Mouse (Mus musculus) heart, embryonic 10.5 days (tissue): Measurements from ENCODE around the gene Tmem41a. TPM values are rescaled to one million over a fixed set of nuclear protein-coding genes. Genes with fewer than 3 reads are reported as not detected.
A peak's percentile ranks its signal among the peaks of the same experiment; 100 is the strongest.
"Not testable (repeated sequence)": the region's sequence is repeated elsewhere in the genome, so short reads cannot be mapped to it uniquely, and the experiment has no call there.

Experiments used
- DNase-seq: peaks from one replicate; pipeline ENCODE4 v3.0.0-alpha.2; 2017; ENCODE audit warnings: low spot score
- H3K27ac ChIP-seq: fragments of 300-500 bp; sonication (generic); 2 replicates; pipeline ENCODE4 v1.5.1; 2016; ENCODE audit warnings: mild to moderate bottlenecking
- H3K27me3 ChIP-seq: fragments of 300-500 bp; sonication (generic); 2 replicates; pipeline ENCODE4 v1.6.1; 2016; ENCODE audit warnings: mild to moderate bottlenecking; ENCODE audit not compliant: poor library complexity, insufficient read depth, severe bottlenecking
- H3K36me3 ChIP-seq: fragments of 300-500 bp; sonication (generic); 2 replicates; pipeline ENCODE4 v1.6.1; 2016; ENCODE audit warnings: mild to moderate bottlenecking, moderate library complexity
- H3K4me1 ChIP-seq: fragments of 300-500 bp; sonication (generic); 2 replicates; pipeline ENCODE4 v1.6.1; 2016; ENCODE audit warnings: mild to moderate bottlenecking
- H3K4me3 ChIP-seq: fragments of 300-500 bp; sonication (generic); 2 replicates; pipeline ENCODE4 v1.5.1; 2016; ENCODE audit warnings: mild to moderate bottlenecking, moderate library complexity
- H3K9me3 ChIP-seq: fragments of 300-500 bp; sonication (generic); 2 replicates; pipeline ENCODE4 v1.6.1; 2016; ENCODE audit warnings: mild to moderate bottlenecking, moderate library complexity
- WGBS: fragments of 180-500 bp; shearing (Covaris S2); methylation state at CpG from one replicate; pipeline ENCODE4 v1.1.7; 2016; 5-methylcytosine and 5-hydroxymethylcytosine counted together
- polyA plus RNA-seq: library from polyadenylated mRNA; unstranded; fragments of >200 nt; fragmentation: Nextera tagmentation; extraction: Ambion mirVana; gene quantifications from 2 replicates; pipeline ENCODE4 v1.2.1, GENCODE M21; 2016

Gene Tmem41a
- 35.2 and 37.1 TPM in 2 replicates for polyA plus RNA-seq

GRCm38 (mm10) chr16:21946761-21947715, at the start of gene Tmem41a:
Gene Tmem41a (minus strand): TSS chr16:21947552.
- Histone ChIP-seq H3K4me3 (peak within 1 kb of the TSS; percentile 85), H3K9me3 (no peaks in the 10 kb centered on the region), H3K4me1 (peaks cover 21% of the 10 kb centered on the region), H3K27me3 (0 out of 2 replicates have a peak, but pooled peaks cover 4% of the 10 kb centered on the region), H3K27ac (peak within 1 kb of the TSS; percentile 94), H3K36me3 (peaks cover 3% of the 10 kb centered on the region; the same call in 1 of the 2 replicates)
- DNase-seq: peak; percentile 94
- WGBS: 2% methylated on average over 63 of the region's 63 CpGs

DNA sequence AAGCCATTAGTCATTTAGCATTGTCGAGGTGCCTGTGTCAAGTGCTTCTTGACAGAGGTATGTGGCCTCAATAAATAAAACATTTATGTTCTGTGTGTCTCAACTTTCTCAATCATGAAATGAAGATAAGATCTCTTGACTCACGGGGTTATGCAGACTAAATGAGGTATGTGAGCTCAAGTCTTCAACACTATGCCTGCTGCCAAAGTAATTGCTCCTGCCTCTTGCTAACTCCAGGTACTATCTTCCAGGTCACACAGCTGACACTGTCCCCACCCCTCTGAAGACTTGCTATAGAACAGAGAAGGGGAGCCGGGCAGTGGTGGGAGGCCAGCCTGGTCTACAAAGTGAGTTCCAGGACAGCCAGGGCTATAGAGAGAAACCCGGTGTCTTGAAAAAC, 49.0 kb upstream of the Tmem41a start:
- 42% methylated on average over 4 of the region's 4 CpGs for WGBS
- Histone ChIP-seq H3K4me1 (peaks cover 15% of the 10 kb centered on the region), H3K27ac (peak overlapping the region; percentile 42), H3K9me3 (no peaks in the 10 kb centered on the region), H3K27me3 (peaks cover 3% of the 10 kb centered on the region; the same call in 1 of the 2 replicates), H3K36me3 (no peaks in the 10 kb centered on the region), H3K4me3 (no peak overlapping the region)
- no peak for DNase-seq

GRCm38 (mm10) chr16:21995304-21995703, 48.0 kb upstream of the Tmem41a start, which contains the start of gene Liph:
Gene Liph (minus strand): TSS chr16:21995663.
- 15% methylated on average over 16 of the region's 16 CpGs for WGBS
- H3K27me3 ChIP-seq: peaks cover 3% of the 10 kb centered on the region; the same call in 1 of the 2 replicates
- peak within 1 kb of the TSS; percentile 53 for H3K27ac ChIP-seq
- DNase-seq: no peak
- no peaks in the 10 kb centered on the region for H3K36me3 ChIP-seq
- H3K9me3 ChIP-seq: no peaks in the 10 kb centered on the region
- H3K4me3 ChIP-seq: peak within 1 kb of the TSS; percentile 31
- peaks cover 15% of the 10 kb centered on the region for H3K4me1 ChIP-seq

GRCm38 (mm10) chr16:21991774-21992173, 44.4 kb upstream of the Tmem41a start:
- WGBS: 79% methylated on average over 2 of the region's 2 CpGs
- no peaks in the 10 kb centered on the region for H3K9me3 ChIP-seq

GRCm38 (mm10) chr16:21990893-21991292, 43.5 kb upstream of the Tmem41a start:
- DNase-seq, H3K36me3 ChIP-seq, H3K27me3 ChIP-seq, H3K4me3 ChIP-seq, H3K4me1 ChIP-seq, H3K27ac ChIP-seq, H3K9me3 ChIP-seq: not testable (repeated sequence)

More at GRCm38 (mm10) chr16:21991774-21992173, 44.4 kb upstream of the Tmem41a start:
- no peaks in the 10 kb centered on the region for H3K27me3 ChIP-seq
- peaks cover 6% of the 10 kb centered on the region for H3K4me1 ChIP-seq
- no peak for DNase-seq
- no peak overlapping the region for H3K27ac ChIP-seq
- H3K36me3 ChIP-seq: no peaks in the 10 kb centered on the region
- no peak overlapping the region for H3K4me3 ChIP-seq

DNA sequence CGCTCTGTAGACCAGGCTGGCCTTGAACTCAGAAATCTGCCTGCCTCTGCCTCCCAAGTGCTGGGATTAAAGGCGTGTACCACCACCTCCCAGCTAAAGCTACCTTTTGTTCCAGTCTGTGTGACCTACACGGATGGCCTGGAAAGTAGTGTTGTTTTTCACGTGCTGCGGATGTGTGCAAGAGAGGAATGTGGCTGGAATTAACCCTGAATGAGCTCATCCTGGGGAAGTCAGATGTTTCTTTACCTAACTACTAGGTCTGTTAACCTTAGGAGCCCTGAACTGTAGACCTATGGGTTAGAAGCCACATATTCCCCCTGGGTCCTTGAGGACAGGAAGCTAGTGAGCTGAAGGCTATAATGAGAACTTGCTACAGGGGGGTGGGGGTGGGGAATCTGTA, 40.6 kb upstream of the Tmem41a start:
- 66% methylated on average over 5 of the region's 5 CpGs for WGBS

GRCm38 (mm10) chr16:21986191-21986590, 38.8 kb upstream of the Tmem41a start:
- Histone ChIP-seq H3K4me1 (no peaks in the 10 kb centered on the region), H3K27me3 (no peaks in the 10 kb centered on the region), H3K36me3 (no peaks in the 10 kb centered on the region), H3K27ac (no peak overlapping the region), H3K9me3 (no peaks in the 10 kb centered on the region), H3K4me3 (no peak overlapping the region)
- 58% methylated on average over 3 of the region's 3 CpGs for WGBS
- no peak for DNase-seq

More for the DNA sequence above, 40.6 kb upstream of the Tmem41a start:
- Histone ChIP-seq H3K9me3 (no peaks in the 10 kb centered on the region), H3K36me3 (no peaks in the 10 kb centered on the region), H3K4me1 (no peaks in the 10 kb centered on the region), H3K27ac (no peak overlapping the region), H3K4me3 (no peak overlapping the region), H3K27me3 (no peaks in the 10 kb centered on the region)
- no peak for DNase-seq

GRCm38 (mm10) chr16:21984091-21984490, 36.7 kb upstream of the Tmem41a start:
- WGBS: 80% methylated on average over 12 of the region's 12 CpGs
- DNase-seq: no peak
- Histone ChIP-seq H3K27me3 (no peaks in the 10 kb centered on the region), H3K4me1 (no peaks in the 10 kb centered on the region), H3K27ac (no peak overlapping the region), H3K36me3 (no peaks in the 10 kb centered on the region), H3K4me3 (no peak overlapping the region), H3K9me3 (no peaks in the 10 kb centered on the region)

DNA sequence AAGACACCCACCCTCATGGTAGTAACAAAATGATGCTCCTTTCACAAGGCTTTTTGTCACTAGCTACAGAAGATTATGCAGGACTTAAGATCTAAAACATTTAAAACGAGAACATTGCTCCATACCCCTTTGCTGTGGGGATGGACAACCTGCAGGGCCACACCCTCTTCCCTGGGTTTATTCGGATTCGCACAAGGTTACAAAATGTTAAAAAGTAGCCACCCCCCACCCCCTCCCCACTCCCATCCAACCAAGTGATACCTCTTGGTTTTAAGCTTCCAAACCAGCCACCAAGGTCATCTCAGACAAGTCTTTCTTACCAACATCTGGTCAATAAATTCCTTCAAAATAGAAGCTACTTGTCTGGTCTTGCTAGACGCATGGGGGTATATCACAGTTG, 36.2 kb upstream of the Tmem41a start:
- Histone ChIP-seq H3K4me1 (no peaks in the 10 kb centered on the region), H3K36me3 (no peaks in the 10 kb centered on the region), H3K4me3 (no peak overlapping the region), H3K27me3 (no peaks in the 10 kb centered on the region), H3K9me3 (no peaks in the 10 kb centered on the region), H3K27ac (no peak overlapping the region)
- DNase-seq: no peak
- 90% methylated on average over 4 of the region's 4 CpGs for WGBS

DNA sequence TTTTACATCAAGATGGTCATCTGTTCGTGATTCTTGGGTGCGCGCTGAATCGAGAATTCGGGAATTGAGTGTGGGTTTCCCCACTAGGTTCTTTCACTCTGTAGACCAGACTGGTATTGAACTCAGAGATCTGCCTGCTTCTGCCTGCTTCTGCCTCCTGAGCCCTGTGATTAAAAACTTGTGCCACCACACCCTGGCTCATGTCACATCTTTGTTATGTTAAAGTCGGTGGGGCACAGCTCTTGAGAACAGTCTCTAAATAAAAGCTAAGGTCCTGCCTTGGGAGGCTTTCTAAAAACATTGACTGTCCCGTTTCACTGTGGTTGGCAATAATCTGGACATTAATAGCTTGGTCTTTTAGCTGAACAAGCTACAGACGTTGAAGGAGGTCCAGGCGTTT, 35.8 kb upstream of the Tmem41a start:
- H3K36me3 ChIP-seq: no peaks in the 10 kb centered on the region
- H3K4me1 ChIP-seq: no peaks in the 10 kb centered on the region
- H3K27ac ChIP-seq: no peak overlapping the region
- 89% methylated on average over 9 of the region's 9 CpGs for WGBS
- no peak overlapping the region for H3K4me3 ChIP-seq
- H3K27me3 ChIP-seq: no peaks in the 10 kb centered on the region
- no peak for DNase-seq
- H3K9me3 ChIP-seq: no peaks in the 10 kb centered on the region

- 74% methylated on average over 5 of the region's 5 CpGs for WGBS
- peaks cover 25% of the 10 kb centered on the region for H3K27me3 ChIP-seq
- H3K27ac ChIP-seq: no peak overlapping the region
- DNase-seq: no peak
- H3K4me3 ChIP-seq: no peak overlapping the region
- no peaks in the 10 kb centered on the region for H3K9me3 ChIP-seq
- peaks cover 9% of the 10 kb centered on the region for H3K4me1 ChIP-seq
- no peaks in the 10 kb centered on the region for H3K36me3 ChIP-seq
Measured at GRCm38 (mm10) chr16:21977347-21977746, 30.0 kb upstream of the Tmem41a start.

- no peak overlapping the region for H3K27ac ChIP-seq
- 5% methylated on average over 16 of the region's 16 CpGs for WGBS
- H3K27me3 ChIP-seq: peaks cover 26% of the 10 kb centered on the region
- H3K36me3 ChIP-seq: no peaks in the 10 kb centered on the region
- peak overlapping the region; percentile 47 for H3K4me3 ChIP-seq
- H3K4me1 ChIP-seq: peaks cover 11% of the 10 kb centered on the region
- DNase-seq: no peak
- H3K9me3 ChIP-seq: no peaks in the 10 kb centered on the region
Measured at GRCm38 (mm10) chr16:21976203-21976602, 28.9 kb upstream of the Tmem41a start.

DNA sequence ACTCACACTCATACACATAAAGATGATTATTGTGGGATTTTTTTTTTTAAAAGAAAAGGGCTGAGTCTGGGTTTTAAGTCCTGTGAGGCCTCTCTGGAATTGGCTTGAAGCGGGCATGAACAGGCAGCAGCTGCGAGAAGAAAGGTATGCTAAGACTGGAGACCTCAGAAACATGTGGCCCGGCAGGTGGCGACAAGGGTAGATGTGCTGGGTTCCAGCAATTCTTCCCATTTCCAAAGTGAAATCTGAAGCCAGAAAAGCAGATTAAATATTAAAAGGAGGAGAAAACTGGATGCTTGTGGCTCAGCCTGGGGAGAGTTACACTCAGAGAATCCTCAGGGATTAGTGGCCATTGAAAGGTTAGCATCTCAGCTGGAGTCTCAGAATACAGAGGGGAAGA, 24.1 kb upstream of the Tmem41a start:
- Histone ChIP-seq H3K36me3 (no peaks in the 10 kb centered on the region), H3K27me3 (peaks cover 19% of the 10 kb centered on the region), H3K4me3 (no peak overlapping the region), H3K4me1 (peaks cover 9% of the 10 kb centered on the region), H3K27ac (no peak overlapping the region), H3K9me3 (no peaks in the 10 kb centered on the region)
- WGBS: 59% methylated on average over 4 of the region's 4 CpGs
- DNase-seq: no peak
